Mouse (Mus musculus): ENCODE results near the gene Slc46a1. TPM values are rescaled to one million over a fixed set of nuclear protein-coding genes. Genes with fewer than 3 reads are reported as not detected.

Slc46a1 gene
- polyA plus RNA-seq, 1 experiment from 2014 or later: 19.0 TPM

GRCm38 (mm10) chr11:78488168-78488567 is 22.7 kb downstream of the Slc46a1 start:
- ATAC-seq (ENCODE audit: insufficient number of reproducible peaks, low FRiP score, low TSS enrichment, low read depth): no peak
- 5% methylated on average over 8 of the region's 8 CpGs for WGBS
- no peak overlapping the region for H3K4me2 ChIP-seq (replicated peaks)
- H3K36me3 ChIP-seq: no peaks in the 10 kb centered on the region
- H3K27me3 ChIP-seq: peaks cover 65% of the 10 kb centered on the region
- H3K27ac ChIP-seq (replicated peaks): no peak overlapping the region
- H3K9ac ChIP-seq: no peak overlapping the region
- H3K4me3 ChIP-seq (replicated peaks): no peak overlapping the region
- H3K9me3 ChIP-seq (replicated peaks): no peaks in the 10 kb centered on the region
- peaks cover 7% of the 10 kb centered on the region for H3K4me1 ChIP-seq

- Histone ChIP-seq H3K27ac (replicated peaks) (no peak overlapping the region), H3K27me3 (peaks cover 78% of the 10 kb centered on the region), H3K9ac (no peak overlapping the region), H3K4me2 (replicated peaks) (peak overlapping the region; percentile 47), H3K4me3 (replicated peaks) (peak overlapping the region; percentile 29), H3K9me3 (replicated peaks) (no peaks in the 10 kb centered on the region), H3K4me1 (peaks cover 7% of the 10 kb centered on the region), H3K36me3 (no peaks in the 10 kb centered on the region)
- WGBS: 8% methylated on average over 48 of the region's 48 CpGs
- no peak; the same call in 1 of the 2 replicates for ATAC-seq (ENCODE audit: insufficient number of reproducible peaks, low FRiP score, low TSS enrichment, low read depth)
These were observed 25.3 kb downstream of the Slc46a1 start for GRCm38 (mm10) chr11:78490781-78491241.

GRCm38 (mm10) chr11:78495904-78496303 is 30.4 kb downstream of the Slc46a1 start:
- H3K4me1 ChIP-seq: peaks cover 19% of the 10 kb centered on the region
- H3K9me3 ChIP-seq (replicated peaks): no peaks in the 10 kb centered on the region
- no peak for ATAC-seq (ENCODE audit: insufficient number of reproducible peaks, low FRiP score, low TSS enrichment, low read depth)
- WGBS: 3% methylated on average over 6 of the region's 6 CpGs
- no peaks in the 10 kb centered on the region for H3K36me3 ChIP-seq
- H3K4me3 ChIP-seq (replicated peaks): no peak overlapping the region
- peaks cover 65% of the 10 kb centered on the region for H3K27me3 ChIP-seq
- H3K9ac ChIP-seq: no peak overlapping the region
- H3K27ac ChIP-seq (replicated peaks): no peak overlapping the region
- no peak overlapping the region for H3K4me2 ChIP-seq (replicated peaks)

GRCm38 (mm10) chr11:78497071-78497541 is 31.6 kb downstream of the Slc46a1 start:
- no peak for ATAC-seq (ENCODE audit: insufficient number of reproducible peaks, low FRiP score, low TSS enrichment, low read depth)
- H3K9me3 ChIP-seq (replicated peaks): no peaks in the 10 kb centered on the region
- 0 out of 2 replicates have a peak overlapping the region, but pooled peaks have one; percentile 44 for H3K27ac ChIP-seq (replicated peaks)
- no peaks in the 10 kb centered on the region for H3K36me3 ChIP-seq
- H3K4me2 ChIP-seq (replicated peaks): peak overlapping the region; percentile 93
- under 1% methylated on average over 44 of the region's 44 CpGs for WGBS
- peak overlapping the region; percentile 53 for H3K4me3 ChIP-seq (replicated peaks)
- H3K9ac ChIP-seq: peak overlapping the region; percentile 2; the same call in 1 of the 2 replicates
- peaks cover 18% of the 10 kb centered on the region for H3K4me1 ChIP-seq
- peaks cover 58% of the 10 kb centered on the region for H3K27me3 ChIP-seq

GRCm38 (mm10) chr11:78497544-78498522 is 32.3 kb downstream of the Slc46a1 start, which contains the start of gene Sarm1:
Sarm1 (minus strand) TSS chr11:78497754.
- H3K9ac ChIP-seq: peak within 1 kb of the TSS; percentile 7; the same call in 1 of the 2 replicates
- peak; percentile 93 for ATAC-seq (ENCODE audit: insufficient number of reproducible peaks, low FRiP score, low TSS enrichment, low read depth)
- peak within 1 kb of the TSS; percentile 93 for H3K4me2 ChIP-seq (replicated peaks)
- 2% methylated on average over 35 of the region's 36 CpGs for WGBS
- peaks cover 18% of the 10 kb centered on the region for H3K4me1 ChIP-seq
- peak within 1 kb of the TSS; percentile 53 for H3K4me3 ChIP-seq (replicated peaks)
- no peaks in the 10 kb centered on the region for H3K9me3 ChIP-seq (replicated peaks)
- no peaks in the 10 kb centered on the region for H3K36me3 ChIP-seq
- H3K27me3 ChIP-seq: peaks cover 58% of the 10 kb centered on the region
- H3K27ac ChIP-seq (replicated peaks): peak within 1 kb of the TSS; percentile 44; the same call in 1 of the 2 replicates

- ATAC-seq (ENCODE audit: insufficient number of reproducible peaks, low FRiP score, low TSS enrichment, low read depth): no peak
- WGBS: 51% methylated on average over 7 of the region's 7 CpGs
- Histone ChIP-seq H3K36me3 (no peaks in the 10 kb centered on the region), H3K4me3 (replicated peaks) (peak within 1 kb of the TSS; percentile 53), H3K27ac (replicated peaks) (no peak within 1 kb of the TSS; the same call in 1 of the 2 replicates), H3K4me2 (replicated peaks) (peak within 1 kb of the TSS; percentile 93), H3K9me3 (replicated peaks) (no peaks in the 10 kb centered on the region), H3K9ac (0 out of 2 replicates have a peak within 1 kb of the TSS, but pooled peaks have one; percentile 7), H3K4me1 (peaks cover 18% of the 10 kb centered on the region), H3K27me3 (peaks cover 57% of the 10 kb centered on the region)
These were observed 33.5 kb downstream of the Slc46a1 start, which contains the start of gene Vtn for GRCm38 (mm10) chr11:78499004-78499403. Vtn (plus strand) TSS chr11:78499091.

- no peak for ATAC-seq (ENCODE audit: insufficient number of reproducible peaks, low FRiP score, low TSS enrichment, low read depth)
- no peak overlapping the region for H3K4me3 ChIP-seq (replicated peaks)
These were observed 34.0 kb downstream of the Slc46a1 start for GRCm38 (mm10) chr11:78499543-78499942.

GRCm38 (mm10) chr11:78500623-78501202 is 35.2 kb downstream of the Slc46a1 start:
- H3K9me3 ChIP-seq (replicated peaks): no peaks in the 10 kb centered on the region
- no peak overlapping the region for H3K4me3 ChIP-seq (replicated peaks)
- WGBS: 73% methylated on average over 9 of the region's 9 CpGs
- no peaks in the 10 kb centered on the region for H3K36me3 ChIP-seq
- H3K4me1 ChIP-seq: peaks cover 18% of the 10 kb centered on the region
- ATAC-seq (ENCODE audit: insufficient number of reproducible peaks, low FRiP score, low TSS enrichment, low read depth): no peak
- H3K27ac ChIP-seq (replicated peaks): no peak overlapping the region
- H3K9ac ChIP-seq: no peak overlapping the region
- peaks cover 41% of the 10 kb centered on the region for H3K27me3 ChIP-seq
- no peak overlapping the region for H3K4me2 ChIP-seq (replicated peaks)

More at GRCm38 (mm10) chr11:78499543-78499942, 34.0 kb downstream of the Slc46a1 start:
- 40% methylated on average over 16 of the region's 16 CpGs for WGBS
- H3K4me2 ChIP-seq (replicated peaks): no peak overlapping the region
- H3K27ac ChIP-seq (replicated peaks): no peak overlapping the region
- no peak overlapping the region for H3K9ac ChIP-seq
- peaks cover 51% of the 10 kb centered on the region for H3K27me3 ChIP-seq
- no peaks in the 10 kb centered on the region for H3K36me3 ChIP-seq
- H3K4me1 ChIP-seq: peaks cover 18% of the 10 kb centered on the region
- H3K9me3 ChIP-seq (replicated peaks): no peaks in the 10 kb centered on the region

GRCm38 (mm10) chr11:78501529-78501928 is 36.0 kb downstream of the Slc46a1 start:
- Histone ChIP-seq H3K36me3 (peaks cover 3% of the 10 kb centered on the region; the same call in 1 of the 2 replicates), H3K27me3 (peaks cover 33% of the 10 kb centered on the region), H3K4me3 (replicated peaks) (no peak overlapping the region), H3K27ac (replicated peaks) (no peak overlapping the region), H3K9me3 (replicated peaks) (no peaks in the 10 kb centered on the region), H3K9ac (no peak overlapping the region), H3K4me1 (peaks cover 14% of the 10 kb centered on the region), H3K4me2 (replicated peaks) (no peak overlapping the region)
- 80% methylated on average over 20 of the region's 20 CpGs for WGBS
- no peak for ATAC-seq (ENCODE audit: insufficient number of reproducible peaks, low FRiP score, low TSS enrichment, low read depth)

- WGBS: 61% methylated on average over 7 of the region's 7 CpGs
- Histone ChIP-seq H3K9me3 (replicated peaks) (no peaks in the 10 kb centered on the region), H3K36me3 (peaks cover 16% of the 10 kb centered on the region), H3K9ac (no peak within 1 kb of the TSS), H3K4me1 (peaks cover 2% of the 10 kb centered on the region; the same call in 1 of the 2 replicates), H3K4me2 (replicated peaks) (no peak within 1 kb of the TSS), H3K27ac (replicated peaks) (no peak within 1 kb of the TSS), H3K27me3 (peaks cover 25% of the 10 kb centered on the region), H3K4me3 (replicated peaks) (no peak within 1 kb of the TSS)
- ATAC-seq (ENCODE audit: insufficient number of reproducible peaks, low FRiP score, low TSS enrichment, low read depth): no peak
These were observed 37.6 kb downstream of the Slc46a1 start, which contains the start of gene Sebox for GRCm38 (mm10) chr11:78502909-78503650. Sebox (plus strand) TSS chr11:78503447.
